Mouse (Mus musculus) liver, embryonic 14.5 days (tissue): ENCODE measurements around the gene Baiap2l1.

Experiments used
- CTCF ChIP-seq: IDR thresholded peaks from 2 replicates; pipeline ENCODE4 v1.5.1; 2016; ENCODE audit warnings: antibody characterized with exemption, low read depth, control low read depth
- EP300 ChIP-seq: IDR thresholded peaks from 2 replicates; pipeline ENCODE4 v1.6.1; 2016; ENCODE audit warnings: antibody characterized with exemption, low read depth

GRCm38 (mm10) chr5:144231410-144231809 is 126.5 kb downstream of the Baiap2l1 start:
- TF ChIP-seq CTCF (peak; percentile 39; the same call in 1 of the 2 replicates), EP300 (no peak)
